Mouse (Mus musculus) hindbrain, embryonic 10.5 days (tissue): ENCODE measurements around the gene Slc27a5. TPM values are rescaled to one million over a fixed set of nuclear protein-coding genes. Genes with fewer than 3 reads are reported as not detected.

Source experiments
- DNase-seq: peaks from one replicate; pipeline ENCODE4 v3.0.0-alpha.2; 2017; ENCODE audit warnings: low spot score
- H3K27ac ChIP-seq: fragments of 300-500 bp; sonication (generic); 2 replicates; pipeline ENCODE4 v1.5.1; 2016; ENCODE audit warnings: mild to moderate bottlenecking, moderate library complexity
- H3K27me3 ChIP-seq: fragments of 300-500 bp; sonication (generic); 2 replicates; pipeline ENCODE4 v1.6.1; 2016; ENCODE audit warnings: mild to moderate bottlenecking; ENCODE audit not compliant: poor library complexity, insufficient read depth, severe bottlenecking
- H3K36me3 ChIP-seq: fragments of 300-500 bp; sonication (generic); 2 replicates; pipeline ENCODE4 v1.6.1; 2016; ENCODE audit warnings: mild to moderate bottlenecking, moderate library complexity
- H3K4me1 ChIP-seq: fragments of 300-500 bp; sonication (generic); replicated peaks from 2 replicates; pipeline ENCODE4 v1.6.1; 2016; ENCODE audit warnings: mild to moderate bottlenecking
- H3K4me3 ChIP-seq: fragments of 300-500 bp; sonication (generic); 2 replicates; pipeline ENCODE4 v1.5.1; 2016; ENCODE audit warnings: mild to moderate bottlenecking, moderate library complexity
- H3K9me3 ChIP-seq: fragments of 300-500 bp; sonication (generic); 2 replicates; pipeline ENCODE4 v1.6.1; 2016; ENCODE audit warnings: mild to moderate bottlenecking, moderate library complexity
- WGBS: fragments of 180-500 bp; shearing (Covaris S2); methylation state at CpG from one replicate; pipeline ENCODE4 v1.1.7; 2016; 5-methylcytosine and 5-hydroxymethylcytosine counted together
- polyA plus RNA-seq: library from polyadenylated mRNA; unstranded; fragments of >200 nt; fragmentation: Nextera tagmentation; extraction: Ambion mirVana; gene quantifications from 2 replicates; pipeline ENCODE4 v1.2.1, GENCODE M21; 2016

Gene Slc27a5
- polyA plus RNA-seq, 1 experiment from 2014 or later: 0.26 TPM

DNA sequence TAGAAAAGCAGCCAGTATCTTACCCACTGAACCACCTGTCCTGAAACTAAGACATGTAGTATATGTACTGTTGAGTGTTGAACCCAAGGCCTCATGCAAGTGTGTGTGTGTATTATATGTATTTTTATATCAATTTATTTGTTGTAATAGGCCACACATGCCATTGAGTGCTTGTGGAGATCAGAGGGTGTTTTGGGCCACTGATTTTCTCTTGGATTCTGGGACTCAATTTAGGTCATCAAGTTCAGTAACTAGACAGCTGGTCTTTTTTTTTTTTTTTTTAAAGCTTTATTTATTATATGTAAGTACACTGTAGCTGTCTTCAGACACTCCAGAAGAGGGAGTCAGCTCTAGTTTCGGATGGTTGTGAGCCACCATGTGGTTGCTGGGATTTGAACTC is 17.2 kb upstream of the Slc27a5 start:
- Histone ChIP-seq H3K9me3 (no peaks in the 10 kb centered on the region), H3K27me3 (no peaks in the 10 kb centered on the region), H3K27ac (no peak overlapping the region), H3K36me3 (no peaks in the 10 kb centered on the region), H3K4me1 (peaks cover 12% of the 10 kb centered on the region), H3K4me3 (no peak overlapping the region)
- WGBS: 91% methylated on average over 1 of the region's 1 CpGs
- DNase-seq: no peak

DNA sequence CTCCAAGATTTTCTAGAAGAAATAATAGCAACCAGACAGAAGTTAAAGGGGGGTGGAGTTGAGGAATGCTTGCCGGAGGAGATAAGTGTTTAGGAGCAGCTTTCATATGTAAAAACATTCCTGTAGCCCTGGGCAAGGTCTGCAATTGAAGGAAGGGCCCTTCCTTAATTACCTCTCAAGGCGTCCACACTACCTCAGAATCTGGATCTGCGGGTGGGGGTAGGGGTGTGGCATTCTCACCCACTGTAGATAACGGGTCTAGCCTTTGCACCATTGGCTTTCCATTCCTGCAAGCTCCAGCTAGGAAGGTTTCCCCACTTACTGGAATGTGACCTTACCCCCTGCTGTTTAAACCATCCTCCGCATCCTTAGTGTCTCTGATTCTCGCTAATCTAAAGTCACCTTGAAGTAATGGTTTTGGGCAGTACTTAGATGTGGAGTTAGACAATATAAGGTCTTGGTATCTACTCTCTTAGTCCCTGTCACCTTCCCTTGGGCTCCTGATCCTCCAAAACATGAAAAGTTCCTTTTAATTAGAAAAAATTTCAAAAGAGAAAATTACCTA is 16.4 kb upstream of the Slc27a5 start:
- WGBS: 33% methylated on average over 6 of the region's 6 CpGs
- Histone ChIP-seq H3K4me1 (peaks cover 13% of the 10 kb centered on the region), H3K9me3 (0 out of 2 replicates have a peak, but pooled peaks cover 3% of the 10 kb centered on the region), H3K27ac (no peak overlapping the region), H3K27me3 (no peaks in the 10 kb centered on the region), H3K4me3 (no peak overlapping the region), H3K36me3 (no peaks in the 10 kb centered on the region)
- no peak for DNase-seq

DNA sequence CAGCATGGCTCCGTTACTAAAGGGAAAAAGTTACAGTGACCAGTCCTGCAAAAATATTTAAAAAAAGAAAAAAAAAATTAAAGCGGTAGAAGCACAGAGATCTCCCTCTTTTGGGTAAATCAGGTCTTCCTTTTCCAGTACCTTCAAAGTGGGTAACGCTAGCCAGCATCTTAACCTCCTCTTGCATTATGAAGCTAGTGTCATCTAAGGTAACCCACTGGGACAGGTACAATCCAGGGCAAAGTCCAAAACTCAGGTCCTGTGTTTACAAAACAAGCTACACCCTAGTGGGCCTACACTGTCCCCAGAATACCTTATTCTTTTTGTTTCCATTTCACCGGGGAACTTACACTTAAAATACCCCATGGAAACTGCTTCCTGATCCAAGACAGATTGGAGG is 15.7 kb upstream of the Slc27a5 start:
- no peak overlapping the region for H3K4me3 ChIP-seq
- 63% methylated on average over 4 of the region's 4 CpGs for WGBS
- H3K27ac ChIP-seq: no peak overlapping the region
- no peaks in the 10 kb centered on the region for H3K36me3 ChIP-seq
- no peak for DNase-seq
- H3K9me3 ChIP-seq: 0 out of 2 replicates have a peak, but pooled peaks cover 3% of the 10 kb centered on the region
- peaks cover 17% of the 10 kb centered on the region for H3K4me1 ChIP-seq
- peaks cover under 1% of the 10 kb centered on the region; the same call in 1 of the 2 replicates for H3K27me3 ChIP-seq

DNA sequence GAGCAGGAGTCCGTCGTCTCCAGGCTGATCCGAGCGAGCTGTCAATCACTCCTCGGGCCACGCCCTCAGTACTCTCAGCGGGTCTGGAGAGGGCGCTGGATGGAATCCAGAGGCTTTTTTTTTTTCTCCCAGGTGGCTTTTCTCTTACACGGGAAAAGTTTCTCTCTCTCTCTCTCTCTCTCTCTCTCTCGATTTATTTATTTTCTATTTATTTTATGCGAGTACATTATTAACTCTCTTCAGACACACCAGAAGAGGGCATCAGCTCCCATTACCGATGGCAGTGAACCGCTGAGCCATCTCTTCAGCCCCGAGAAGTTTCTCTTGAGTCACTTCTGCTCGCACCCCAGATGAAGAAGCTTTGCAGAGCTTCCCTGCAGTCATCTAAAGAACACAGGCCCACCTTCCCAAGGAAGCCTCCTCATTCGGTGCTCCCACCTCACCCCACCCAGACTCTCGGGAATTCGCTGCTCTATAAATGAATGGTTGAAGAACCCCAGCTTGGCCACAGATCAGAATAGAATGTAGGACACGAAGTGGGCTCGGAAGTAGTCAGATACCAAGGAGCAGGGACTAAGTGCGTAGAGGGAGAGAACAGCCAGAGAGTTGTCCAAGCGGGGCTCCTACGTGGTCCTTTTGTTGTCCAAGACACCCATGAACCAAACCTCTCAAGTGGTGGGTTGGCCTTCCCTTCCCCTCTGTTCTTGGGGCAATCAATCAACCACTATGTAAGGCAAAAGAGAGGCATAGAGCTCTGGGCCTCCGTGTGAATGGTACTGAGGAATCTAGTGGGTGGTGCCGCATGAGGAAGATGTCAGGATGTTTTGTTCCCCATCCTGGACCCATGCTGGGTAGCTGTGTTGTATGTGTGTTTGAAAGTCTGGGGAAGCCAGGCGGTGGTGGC is 12.3 kb upstream of the Slc27a5 start, which contains the start of gene Zbtb45:
Zbtb45 (minus strand) TSS at position 30 of the 904 bp plus-strand sequence.
- Histone ChIP-seq H3K36me3 (peaks cover 28% of the 10 kb centered on the region), H3K27me3 (peaks cover 26% of the 10 kb centered on the region), H3K4me3 (peak within 1 kb of the TSS; percentile 70), H3K4me1 (peaks cover 30% of the 10 kb centered on the region), H3K9me3 (0 out of 2 replicates have a peak, but pooled peaks cover 3% of the 10 kb centered on the region), H3K27ac (peak within 1 kb of the TSS; percentile 93)
- DNase-seq: peak; percentile 38
- WGBS: 11% methylated on average over 26 of the region's 26 CpGs

DNA sequence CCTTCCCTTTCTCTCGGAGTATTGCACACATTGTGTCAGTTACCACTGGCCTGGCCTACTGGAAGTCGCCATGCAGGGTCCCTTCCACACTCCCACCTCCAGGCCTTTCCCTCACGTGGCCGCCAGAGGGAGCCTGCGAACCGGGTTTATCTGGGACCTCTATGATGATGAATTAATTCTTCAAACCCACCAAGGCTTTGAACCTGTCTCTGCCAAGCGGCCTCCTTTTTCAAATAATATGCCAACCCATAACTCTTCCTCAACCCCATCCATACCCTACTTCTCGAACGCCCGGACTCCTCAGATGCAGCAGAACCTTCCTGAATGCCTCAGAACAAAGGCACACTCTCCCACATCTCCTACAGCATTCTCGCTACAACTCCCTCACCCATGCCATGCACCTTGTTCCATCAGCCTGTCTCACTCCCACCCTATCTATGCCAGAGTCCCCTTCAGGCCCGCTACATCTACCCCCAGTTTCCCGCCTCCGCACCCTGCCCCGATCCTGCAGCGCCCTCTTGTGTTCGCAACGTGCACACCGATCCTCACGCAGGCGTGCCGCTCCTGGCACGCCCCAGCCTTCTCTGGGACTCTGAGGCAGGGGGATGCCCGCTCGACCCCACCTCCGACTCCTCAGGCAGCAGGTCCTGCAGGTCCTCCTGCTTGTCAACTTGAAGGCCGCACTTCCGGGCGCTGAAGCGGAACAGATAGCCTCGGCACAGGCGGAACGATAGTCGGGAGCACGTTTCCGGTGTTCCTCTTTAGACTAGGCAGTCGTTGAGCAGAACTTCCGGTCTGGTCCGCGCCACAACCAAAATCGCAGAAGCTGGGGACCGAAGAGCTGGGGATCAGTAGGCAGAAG is 11.4 kb upstream of the Slc27a5 start:
- WGBS: under 1% methylated on average over 42 of the region's 42 CpGs
- Histone ChIP-seq H3K27ac (peak overlapping the region; percentile 93), H3K27me3 (peaks cover 26% of the 10 kb centered on the region)

DNA sequence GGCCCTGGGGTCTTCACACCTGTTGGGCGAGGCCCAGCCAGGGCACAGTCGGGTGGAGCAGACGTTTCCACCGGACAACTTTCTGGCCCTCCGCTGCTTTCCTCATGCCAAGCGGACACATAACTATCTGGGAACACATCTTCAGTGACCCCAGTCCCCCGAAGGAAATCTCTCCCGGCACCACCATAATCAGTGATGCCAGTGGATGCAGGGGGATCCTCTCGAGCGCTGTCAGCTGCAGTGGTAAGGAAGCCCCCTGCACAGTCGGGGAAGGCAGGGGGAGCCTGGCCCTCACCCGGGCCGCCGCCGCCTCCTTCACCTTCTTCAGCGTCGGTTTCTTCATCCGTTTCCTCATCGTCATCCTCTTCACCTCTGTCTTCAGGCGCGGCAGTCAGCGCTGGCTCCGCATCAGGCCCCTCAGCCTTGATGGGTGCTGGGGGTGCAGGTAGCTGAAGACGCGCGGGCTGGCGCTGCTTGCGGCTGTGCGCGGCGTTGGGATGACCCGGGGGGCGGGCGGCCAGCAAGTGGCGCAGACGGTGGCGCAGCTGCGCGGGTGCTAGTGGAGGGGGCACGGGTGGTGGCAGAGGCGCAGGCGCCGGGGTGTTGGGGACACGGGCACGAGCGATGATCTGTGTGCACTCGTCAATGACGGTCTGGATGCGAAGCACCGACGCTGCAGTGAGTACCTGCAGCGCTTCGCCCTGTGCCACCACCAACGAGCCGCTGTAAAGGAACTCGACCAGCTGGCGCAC is 9.5 kb upstream of the Slc27a5 start:
- H3K9me3 ChIP-seq: 0 out of 2 replicates have a peak, but pooled peaks cover 3% of the 10 kb centered on the region
- H3K27me3 ChIP-seq: peaks cover 26% of the 10 kb centered on the region
- peak overlapping the region; percentile 70 for H3K4me3 ChIP-seq
- no peak overlapping the region for H3K27ac ChIP-seq
- peaks cover 30% of the 10 kb centered on the region for H3K4me1 ChIP-seq
- peaks cover 37% of the 10 kb centered on the region for H3K36me3 ChIP-seq
- WGBS: 31% methylated on average over 57 of the region's 57 CpGs
- DNase-seq: no peak

More for the DNA sequence above, 11.4 kb upstream of the Slc27a5 start:
- H3K36me3 ChIP-seq: peaks cover 35% of the 10 kb centered on the region
- peaks cover 30% of the 10 kb centered on the region for H3K4me1 ChIP-seq
- 0 out of 2 replicates have a peak, but pooled peaks cover 3% of the 10 kb centered on the region for H3K9me3 ChIP-seq
- peak overlapping the region; percentile 70 for H3K4me3 ChIP-seq
- DNase-seq: peak; percentile 98

DNA sequence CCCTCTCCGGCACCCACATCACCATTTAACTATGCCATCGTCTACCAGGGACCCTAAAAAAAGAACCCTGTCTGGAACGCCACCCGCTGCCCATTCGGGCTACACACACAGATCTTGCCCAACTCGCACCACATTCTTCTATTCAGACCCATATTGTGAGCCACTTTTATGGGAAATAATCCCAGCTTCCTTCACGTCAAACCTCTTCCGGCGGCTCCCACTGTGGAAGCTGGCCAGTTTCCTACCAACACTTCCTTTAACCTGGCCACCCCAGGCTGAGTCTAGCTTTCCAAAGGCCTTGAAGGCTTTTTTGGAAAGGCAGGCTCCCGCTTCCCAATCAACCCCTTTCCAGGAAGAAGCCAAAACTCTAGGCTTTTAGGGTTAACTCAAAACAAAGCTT is 8.5 kb upstream of the Slc27a5 start:
- no peak for DNase-seq
- peaks cover 30% of the 10 kb centered on the region for H3K4me1 ChIP-seq

GRCm38 (mm10) chr7:13006011-13006410 is 8.0 kb upstream of the Slc27a5 start:
- Histone ChIP-seq H3K27me3 (peaks cover 26% of the 10 kb centered on the region), H3K36me3 (peaks cover 37% of the 10 kb centered on the region), H3K4me3 (no peak overlapping the region), H3K27ac (no peak overlapping the region), H3K4me1 (peaks cover 30% of the 10 kb centered on the region), H3K9me3 (0 out of 2 replicates have a peak, but pooled peaks cover 3% of the 10 kb centered on the region)
- DNase-seq: no peak
- WGBS: 87% methylated on average over 17 of the region's 17 CpGs

More for the DNA sequence above, 8.5 kb upstream of the Slc27a5 start:
- 86% methylated on average over 10 of the region's 10 CpGs for WGBS
- peaks cover 37% of the 10 kb centered on the region for H3K36me3 ChIP-seq
- no peak overlapping the region for H3K27ac ChIP-seq
- no peak overlapping the region for H3K4me3 ChIP-seq
- H3K9me3 ChIP-seq: 0 out of 2 replicates have a peak, but pooled peaks cover 3% of the 10 kb centered on the region
- H3K27me3 ChIP-seq: peaks cover 26% of the 10 kb centered on the region

GRCm38 (mm10) chr7:13003380-13003779 is 5.4 kb upstream of the Slc27a5 start:
- no peak for DNase-seq
- 76% methylated on average over 5 of the region's 5 CpGs for WGBS
- H3K27me3 ChIP-seq: peaks cover 23% of the 10 kb centered on the region

DNA sequence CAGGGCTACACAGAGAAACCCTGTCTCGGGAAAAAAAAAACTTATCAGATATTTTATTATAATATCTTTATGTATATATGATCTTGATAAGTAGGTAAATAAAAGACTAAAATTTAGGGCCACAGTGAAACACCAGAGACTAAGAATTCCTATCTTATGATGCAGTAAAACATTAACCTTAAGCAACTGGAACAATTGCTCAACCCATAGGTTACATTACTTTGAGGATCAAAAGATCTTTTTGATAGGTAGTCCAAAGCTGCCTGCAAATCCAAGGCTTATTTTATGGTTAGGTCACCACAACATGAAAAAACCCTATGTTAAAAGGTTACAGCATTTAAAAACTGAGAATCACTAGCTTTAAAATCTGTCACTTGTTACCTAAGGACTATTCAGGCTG is 3.6 kb upstream of the Slc27a5 start:
- Histone ChIP-seq H3K4me3 (no peak overlapping the region), H3K9me3 (no peaks in the 10 kb centered on the region), H3K4me1 (no peaks in the 10 kb centered on the region), H3K27me3 (peaks cover 5% of the 10 kb centered on the region), H3K27ac (no peak overlapping the region), H3K36me3 (peaks cover 22% of the 10 kb centered on the region)
- no peak for DNase-seq
- 73% methylated on average over 1 of the region's 1 CpGs for WGBS

More at GRCm38 (mm10) chr7:13003380-13003779, 5.4 kb upstream of the Slc27a5 start:
- H3K4me3 ChIP-seq: no peak overlapping the region
- peaks cover 37% of the 10 kb centered on the region for H3K36me3 ChIP-seq
- H3K9me3 ChIP-seq: no peaks in the 10 kb centered on the region
- no peak overlapping the region for H3K27ac ChIP-seq
- peaks cover 15% of the 10 kb centered on the region for H3K4me1 ChIP-seq

DNA sequence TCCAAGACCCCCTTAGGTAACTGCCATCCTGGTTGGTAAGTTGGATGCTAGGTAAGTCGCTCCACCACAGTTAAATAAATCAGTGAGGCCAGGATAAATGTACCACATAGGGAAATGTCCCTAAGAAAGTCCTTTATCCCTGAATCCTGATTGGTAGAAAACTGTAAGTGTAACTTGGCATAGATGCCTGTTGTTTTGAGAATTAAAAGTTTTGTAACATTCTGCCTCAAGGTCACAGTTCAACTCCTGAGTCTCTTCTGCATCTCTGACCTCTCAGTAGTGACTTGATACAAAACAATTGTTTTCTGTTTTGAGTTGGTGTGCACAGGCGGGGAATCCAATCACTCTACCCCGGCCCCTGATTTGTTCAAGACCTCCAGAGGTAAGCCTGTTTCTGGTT is 859 bp upstream of the Slc27a5 start, which contains the start of gene Trim28:
Trim28 (plus strand) TSS at position 264 of the 400 bp plus-strand sequence.
- no peak within 1 kb of the TSS for H3K27ac ChIP-seq
- 0 out of 2 replicates have a peak, but pooled peaks cover 3% of the 10 kb centered on the region for H3K36me3 ChIP-seq
- 78% methylated on average over 3 of the region's 3 CpGs for WGBS
- H3K4me3 ChIP-seq: no peak within 1 kb of the TSS
- no peaks in the 10 kb centered on the region for H3K27me3 ChIP-seq
- no peak for DNase-seq
- no peaks in the 10 kb centered on the region for H3K9me3 ChIP-seq
- no peaks in the 10 kb centered on the region for H3K4me1 ChIP-seq
